Mouse (Mus musculus) C2C12 (cell line): Measurements from ENCODE around the gene Sec24a.

ENCODE experiments used
- CEBPB ChIP-seq: IDR thresholded peaks from one replicate; pipeline ENCODE4 v1.6.1; 2011; ENCODE audit warnings: low read depth, mild to moderate bottlenecking, control low read depth, moderate library complexity
- CTCF ChIP-seq: IDR thresholded peaks from one replicate; pipeline ENCODE4 v1.5.1; 2011; ENCODE audit not compliant: control insufficient read depth, insufficient read depth, insufficient read length
- FOSL1 ChIP-seq: IDR thresholded peaks from one replicate; pipeline ENCODE4 v1.8.0; 2011; ENCODE audit warnings: mild to moderate bottlenecking, low read length; ENCODE audit not compliant: poor library complexity, insufficient read depth, severe bottlenecking
- MAX ChIP-seq: IDR thresholded peaks from one replicate; pipeline ENCODE4 v1.6.1; 2011; ENCODE audit warnings: mild to moderate bottlenecking, control low read depth
- MYOD1 ChIP-seq: IDR thresholded peaks from one replicate; pipeline ENCODE4 v1.6.1; 2011; ENCODE audit warnings: low read depth; ENCODE audit not compliant: control insufficient read depth, insufficient read length
- MYOG ChIP-seq: IDR thresholded peaks from one replicate; pipeline ENCODE4 v1.6.1; 2011; ENCODE audit not compliant: control insufficient read depth, insufficient read length; ENCODE audit errors: extremely low read depth
- USF1 ChIP-seq: IDR thresholded peaks from one replicate; pipeline ENCODE4 v1.6.1; 2011; ENCODE audit warnings: low read depth, mild to moderate bottlenecking, control low read depth, moderate library complexity

- no peak for TF ChIP-seq CTCF
- TF ChIP-seq MAX, result no peak
- no peak for TF ChIP-seq USF1
- no peak for TF ChIP-seq MYOG
- no peak for TF ChIP-seq MYOD1
- no peak for TF ChIP-seq CEBPB
- TF ChIP-seq FOSL1, result no peak
Observed at GRCm38 (mm10) chr11:51763955-51764354, 521 bp upstream of the Sec24a start.
